Mouse (Mus musculus) ES-Bruce4 (cell line): ENCODE measurements around the gene Sema4b.

Experiments
- CTCF ChIP-seq: IDR thresholded peaks from one replicate; pipeline ENCODE4 v1.8.1; 2011; ENCODE audit warnings: low read depth, low read length
- EP300 ChIP-seq: IDR thresholded peaks from 2 replicates; pipeline ENCODE4 v1.6.1; 2011; ENCODE audit warnings: low read depth, low read length; ENCODE audit not compliant: insufficient read depth
- POLR2A ChIP-seq: IDR thresholded peaks from one replicate; pipeline ENCODE4 v1.8.1; 2011; ENCODE audit warnings: low read length; ENCODE audit not compliant: insufficient read depth

- TF ChIP-seq CTCF (no peak), EP300 (no peak), POLR2A (no peak)
These were observed 4.5 kb upstream of the Sema4b start for GRCm38 (mm10) chr7:80182139-80182538.
